Mouse (Mus musculus): ENCODE measurements at regions not wholly inside any gene's neighbourhood (a gene's known extent, or its start where the extent isn't known, plus 50 kb on each side); places are given as distances from the start of the nearest gene placed in this dataset.

GRCm38 (mm10) chr16:78121668-78122067, 179.6 kb upstream of the Cxadr start:
- TF ChIP-seq CTCF (conservative IDR thresholded peaks at IDR 0.05; ENCODE audit: low read length) (no peak), NANOG (IDR thresholded peaks at IDR 0.05; ENCODE audit: borderline replicate concordance, low read length) (no peak)

Measured in E14TG2a.4 (cell line).